12 mouse cellular contexts compared by ENCODE assay signal in the genomic region with DNA sequence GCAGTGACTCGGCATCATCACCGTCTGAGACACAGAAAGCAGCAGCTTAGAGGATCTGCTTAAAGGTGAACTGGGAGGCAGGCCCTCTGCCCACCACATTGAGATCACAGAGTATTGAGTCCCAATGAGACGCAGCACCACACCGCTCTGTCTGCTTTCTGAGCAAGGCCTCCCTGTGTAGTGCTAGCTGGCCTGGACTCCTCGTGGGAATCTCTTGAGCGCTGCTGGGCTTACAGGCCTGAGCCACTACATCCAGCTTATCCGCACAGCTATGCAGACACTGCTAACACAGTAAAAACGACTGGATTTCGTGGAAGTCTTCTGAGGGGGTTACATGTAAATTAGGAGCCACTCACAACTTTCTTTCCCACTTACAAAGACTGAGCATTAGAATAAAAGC.
DNase-seq lines count a peak whose midpoint lies in the region; ATAC-seq and TF ChIP-seq lines count a peak whose summit lies in the region.
"Had no signal": no experiment of that assay in that cellular context is flagged by ENCODE, and none has a peak within 500 bp of the region (broad histone marks: within the 10 kb centered on the region; RNA-seq: fewer than 3 reads in every experiment).

No protein-coding gene starts in this region.

- H3K4me2 ChIP-seq in forebrain, embryonic 13.5 days: no peak overlapping the region
- H3K4me2 ChIP-seq in forebrain, embryonic 12.5 days: no peak overlapping the region
- H3K4me2 ChIP-seq in intestine, embryonic 16.5 days (ENCODE audit: low read depth, low read length): no peak overlapping the region
- H3K4me2 ChIP-seq in intestine, embryonic 15.5 days (replicated peaks): no peak overlapping the region
- no peak overlapping the region for H3K4me2 ChIP-seq in forebrain, postnatal 0 days (ENCODE audit: low read depth)
- no peak overlapping the region for H3K4me2 ChIP-seq in liver, embryonic 12.5 days

- ATAC-seq in forebrain, embryonic 13.5 days: no peak
- ATAC-seq in forebrain, embryonic 12.5 days (ENCODE audit: low FRiP score): no peak
- ATAC-seq in intestine, embryonic 16.5 days: no peak
- ATAC-seq in intestine, embryonic 15.5 days: no peak
- no peak for ATAC-seq in forebrain, postnatal 0 days
- no peak for ATAC-seq in liver, embryonic 12.5 days
- ATAC-seq: CD4-positive, CD25-positive, alpha-beta regulatory T cell, adult 4 months; Patski had no signal

- H3K9ac ChIP-seq in forebrain, embryonic 13.5 days: no peak overlapping the region
- no peak overlapping the region for H3K9ac ChIP-seq in forebrain, embryonic 12.5 days
- no peak overlapping the region for H3K9ac ChIP-seq in intestine, embryonic 16.5 days (ENCODE audit: low read depth, low read length)
- H3K9ac ChIP-seq in intestine, embryonic 15.5 days: no peak overlapping the region
- H3K9ac ChIP-seq in forebrain, postnatal 0 days: no peak overlapping the region
- no peak overlapping the region for H3K9ac ChIP-seq in liver, embryonic 12.5 days

- no peaks in the 10 kb centered on the region for H3K9me3 ChIP-seq in forebrain, embryonic 13.5 days (replicated peaks)
- H3K9me3 ChIP-seq in forebrain, embryonic 12.5 days: no peaks in the 10 kb centered on the region
- H3K9me3 ChIP-seq in intestine, embryonic 16.5 days (ENCODE audit: control insufficient read depth, low read length): no peaks in the 10 kb centered on the region
- H3K9me3 ChIP-seq in intestine, embryonic 15.5 days: no peaks in the 10 kb centered on the region
- H3K9me3 ChIP-seq in forebrain, postnatal 0 days (ENCODE audit: low read length): no peaks in the 10 kb centered on the region
- no peaks in the 10 kb centered on the region for H3K9me3 ChIP-seq in liver, embryonic 12.5 days (replicated peaks)

- H3K27ac ChIP-seq in forebrain, embryonic 13.5 days: 0 out of 2 replicates have a peak overlapping the region, but pooled peaks have one; percentile 2
- H3K27ac ChIP-seq in forebrain, embryonic 12.5 days: no peak overlapping the region
- H3K27ac ChIP-seq in intestine, embryonic 16.5 days (ENCODE audit: low read length): peak overlapping the region; percentile 21; the same call in 1 of the 2 replicates
- no peak overlapping the region for H3K27ac ChIP-seq in intestine, embryonic 15.5 days
- H3K27ac ChIP-seq in forebrain, postnatal 0 days (ENCODE audit: low read depth, low read length): peak overlapping the region; percentile 79
- no peak overlapping the region; the same call in 1 of the 2 replicates for H3K27ac ChIP-seq in liver, embryonic 12.5 days

- no peak overlapping the region for H3K4me3 ChIP-seq in forebrain, embryonic 13.5 days
- H3K4me3 ChIP-seq in forebrain, embryonic 12.5 days (replicated peaks): no peak overlapping the region
- H3K4me3 ChIP-seq in intestine, embryonic 16.5 days (ENCODE audit: low read length): no peak overlapping the region
- no peak overlapping the region for H3K4me3 ChIP-seq in intestine, embryonic 15.5 days (replicated peaks)
- no peak overlapping the region for H3K4me3 ChIP-seq in forebrain, postnatal 0 days (ENCODE audit: low read depth, low read length)
- no peak overlapping the region for H3K4me3 ChIP-seq in liver, embryonic 12.5 days

- peaks cover 13% of the 10 kb centered on the region for H3K4me1 ChIP-seq in forebrain, embryonic 13.5 days
- peaks cover 10% of the 10 kb centered on the region for H3K4me1 ChIP-seq in forebrain, embryonic 12.5 days
- H3K4me1 ChIP-seq in intestine, embryonic 16.5 days (ENCODE audit: control insufficient read depth, insufficient read depth, low read length): peaks cover 13% of the 10 kb centered on the region
- peaks cover 7% of the 10 kb centered on the region; the same call in 1 of the 2 replicates for H3K4me1 ChIP-seq in intestine, embryonic 15.5 days (replicated peaks)
- peaks cover 13% of the 10 kb centered on the region for H3K4me1 ChIP-seq in forebrain, postnatal 0 days (ENCODE audit: insufficient read depth)
- H3K4me1 ChIP-seq in liver, embryonic 12.5 days: peaks cover 18% of the 10 kb centered on the region

- 89% methylated on average over 9 of the region's 9 CpGs for WGBS in forebrain, embryonic 13.5 days
- 88% methylated on average over 9 of the region's 9 CpGs for WGBS in forebrain, embryonic 12.5 days
- 90% methylated on average over 9 of the region's 9 CpGs for WGBS in intestine, embryonic 16.5 days
- 88% methylated on average over 9 of the region's 9 CpGs for WGBS in intestine, embryonic 15.5 days
- 80% methylated on average over 9 of the region's 9 CpGs for WGBS in forebrain, postnatal 0 days
- WGBS in liver, embryonic 12.5 days (ENCODE audit: insufficient replicate concordance): 77% methylated on average over 9 of the region's 9 CpGs

- peaks cover 33% of the 10 kb centered on the region for H3K36me3 ChIP-seq in forebrain, embryonic 13.5 days (ENCODE audit: poor library complexity, severe bottlenecking)
- H3K36me3 ChIP-seq in forebrain, embryonic 12.5 days (replicated peaks): peaks cover 26% of the 10 kb centered on the region
- H3K36me3 ChIP-seq in intestine, embryonic 16.5 days (ENCODE audit: control insufficient read depth, insufficient read depth, low read length): peaks cover 16% of the 10 kb centered on the region
- H3K36me3 ChIP-seq in intestine, embryonic 15.5 days: peaks cover 10% of the 10 kb centered on the region
- H3K36me3 ChIP-seq in forebrain, postnatal 0 days (ENCODE audit: insufficient read depth): peaks cover 23% of the 10 kb centered on the region
- peaks cover 43% of the 10 kb centered on the region for H3K36me3 ChIP-seq in liver, embryonic 12.5 days

- DNase-seq in A20 (ENCODE audit: low read depth, low spot score): peak; percentile 9
- no peak for DNase-seq in forebrain, postnatal 0 days
- DNase-seq in adrenal gland, postnatal 36 days: no peak
- DNase-seq: adrenal gland, postnatal 14 days; lung, postnatal 14 days had no signal

- H3K27me3 ChIP-seq in forebrain, embryonic 13.5 days: no peaks in the 10 kb centered on the region
- H3K27me3 ChIP-seq in forebrain, embryonic 12.5 days: no peaks in the 10 kb centered on the region
- H3K27me3 ChIP-seq in intestine, embryonic 16.5 days (replicated peaks; ENCODE audit: control insufficient read depth, insufficient read depth, low read length): no peaks in the 10 kb centered on the region
- H3K27me3 ChIP-seq in intestine, embryonic 15.5 days (replicated peaks): no peaks in the 10 kb centered on the region
- H3K27me3 ChIP-seq in forebrain, postnatal 0 days (ENCODE audit: insufficient read depth, low read length): no peaks in the 10 kb centered on the region
- H3K27me3 ChIP-seq in liver, embryonic 12.5 days (replicated peaks): no peaks in the 10 kb centered on the region
- H3K27me3 ChIP-seq: Patski had no signal

- TF ChIP-seq CTCF in forebrain, postnatal 0 days (IDR thresholded peaks at IDR 0.05; ENCODE audit: low read depth): no peak

Comparison
In these comparisons a context has a peak if more than half of its experiments do, and no peak if none do; other contexts are left out.
1. H3K27ac ChIP-seq: peak in forebrain, embryonic 13.5 days (single experiment), intestine, embryonic 16.5 days (single experiment) and forebrain, postnatal 0 days (single experiment); none in forebrain, embryonic 12.5 days (single experiment), intestine, embryonic 15.5 days (single experiment) and liver, embryonic 12.5 days (single experiment).